Comparison of ENCODE assay signal across 30 mouse cellular contexts in the genomic region with DNA sequence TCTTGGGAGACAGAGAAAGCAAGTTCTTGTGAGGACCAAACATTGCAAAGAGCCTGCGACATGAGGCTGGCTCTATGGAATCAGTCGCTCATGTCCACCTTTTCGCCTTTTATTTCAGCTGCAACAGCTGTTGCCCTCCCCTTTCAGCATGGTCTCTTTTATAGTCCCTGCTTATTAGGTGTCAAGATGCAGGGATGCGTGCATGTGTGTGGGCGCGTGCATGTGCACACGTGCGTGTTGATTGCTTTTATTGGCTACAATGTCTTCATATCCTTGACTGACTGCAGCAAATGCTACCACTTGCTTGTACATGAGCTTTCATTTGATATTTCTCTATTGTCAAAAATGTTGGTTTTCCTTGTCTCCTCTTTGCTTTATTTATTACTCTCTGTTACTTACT.
DNase-seq lines count a peak whose midpoint lies in the region; ATAC-seq and TF ChIP-seq lines count a peak whose summit lies in the region.
"Had no signal": no experiment of that assay in that cellular context is flagged by ENCODE, and none has a peak within 500 bp of the region (broad histone marks: within the 10 kb centered on the region; RNA-seq: fewer than 3 reads in every experiment).

No protein-coding gene starts in this region.

- H3K9ac ChIP-seq in forebrain, embryonic 13.5 days: no peak overlapping the region
- H3K9ac ChIP-seq in kidney, embryonic 16.5 days (replicated peaks; ENCODE audit: low read length): no peak overlapping the region
- H3K9ac ChIP-seq in hindbrain, embryonic 12.5 days: no peak overlapping the region
- H3K9ac ChIP-seq: embryonic facial prominence, embryonic 12.5 days; intestine, embryonic 15.5 days; liver, embryonic 14.5 days; midbrain, embryonic 15.5 days had no signal

- DNase-seq in forebrain, embryonic 10.5 days (ENCODE audit: extremely low spot score, low spot score): no peak
- DNase-seq in kidney, adult 11 months: no peak
- DNase-seq in A20 (ENCODE audit: low read depth, low spot score): peak; percentile 78
- DNase-seq: adrenal gland, postnatal 10 days; cerebellum, adult 11-12 months; cerebellum, adult 9-11 months; embryo, embryonic 11 days; gastrocnemius, postnatal 10 days; heart, postnatal 14 days; kidney, postnatal 10 days; liver; lung, adult 2 months; lung, postnatal 10 days; right cerebral cortex, postnatal 4 days; thymus, postnatal 4 days had no signal

- peaks cover 3% of the 10 kb centered on the region; the same call in 1 of the 2 replicates for H3K36me3 ChIP-seq in forebrain, embryonic 13.5 days (ENCODE audit: poor library complexity, severe bottlenecking)
- H3K36me3 ChIP-seq in forebrain, embryonic 10.5 days (replicated peaks): peaks cover 6% of the 10 kb centered on the region; the same call in 1 of the 2 replicates
- H3K36me3 ChIP-seq in kidney, embryonic 16.5 days (ENCODE audit: insufficient read depth, low read length): no peaks in the 10 kb centered on the region
- H3K36me3 ChIP-seq in myocyte (ENCODE audit: control insufficient read depth, insufficient read depth): no peaks in the 10 kb centered on the region
- no peaks in the 10 kb centered on the region for H3K36me3 ChIP-seq in hindbrain, embryonic 12.5 days
- H3K36me3 ChIP-seq: embryonic facial prominence, embryonic 12.5 days; hindbrain, embryonic 10.5 days; intestine, embryonic 15.5 days; midbrain, embryonic 15.5 days had no signal

- TF ChIP-seq POLR2A in myocyte (IDR thresholded peaks at IDR 0.05; ENCODE audit: insufficient read length, low read depth): peak; percentile 48

- 72% methylated on average over 8 of the region's 8 CpGs for WGBS in forebrain, embryonic 13.5 days
- 94% methylated on average over 8 of the region's 8 CpGs for WGBS in forebrain, embryonic 10.5 days
- 58% methylated on average over 8 of the region's 8 CpGs for WGBS in kidney, embryonic 16.5 days
- 79% methylated on average over 8 of the region's 8 CpGs for WGBS in hindbrain, embryonic 12.5 days

- no peak overlapping the region for H3K27ac ChIP-seq in forebrain, embryonic 13.5 days
- H3K27ac ChIP-seq in forebrain, embryonic 10.5 days: no peak overlapping the region
- 0 out of 2 replicates have a peak overlapping the region, but pooled peaks have one; percentile 24 for H3K27ac ChIP-seq in kidney, embryonic 16.5 days (ENCODE audit: low read length)
- H3K27ac ChIP-seq in hindbrain, embryonic 12.5 days: no peak overlapping the region
- H3K27ac ChIP-seq: embryonic facial prominence, embryonic 12.5 days; hindbrain, embryonic 10.5 days; intestine, embryonic 15.5 days; layer of hippocampus, adult 2 months; left cerebral cortex, adult 2 months; liver, embryonic 14.5 days; macrophage; midbrain, embryonic 10.5 days; midbrain, embryonic 15.5 days had no signal

- ATAC-seq in forebrain, embryonic 13.5 days: 0 out of 2 replicates have a peak, but pooled peaks have one; percentile 38
- peak; percentile 65; the same call in 1 of the 2 replicates for ATAC-seq in kidney, embryonic 16.5 days (ENCODE audit: low FRiP score, low TSS enrichment)
- no peak for ATAC-seq in hindbrain, embryonic 12.5 days (ENCODE audit: low FRiP score)
- ATAC-seq: hindbrain, embryonic 16.5 days; intestine, embryonic 15.5 days; midbrain, embryonic 15.5 days; Patski had no signal

- H3K4me1 ChIP-seq in forebrain, embryonic 13.5 days: peaks cover 37% of the 10 kb centered on the region
- H3K4me1 ChIP-seq in forebrain, embryonic 10.5 days: peaks cover 5% of the 10 kb centered on the region
- peaks cover 18% of the 10 kb centered on the region for H3K4me1 ChIP-seq in kidney, embryonic 16.5 days (ENCODE audit: insufficient read depth, low read length)
- H3K4me1 ChIP-seq in hindbrain, embryonic 12.5 days: peaks cover 5% of the 10 kb centered on the region; the same call in 1 of the 2 replicates
- H3K4me1 ChIP-seq: embryonic facial prominence, embryonic 12.5 days; intestine, embryonic 15.5 days; midbrain, embryonic 10.5 days had no signal

- no peak overlapping the region for H3K4me3 ChIP-seq in forebrain, embryonic 13.5 days
- H3K4me3 ChIP-seq in forebrain, embryonic 10.5 days: no peak overlapping the region
- no peak overlapping the region for H3K4me3 ChIP-seq in kidney, embryonic 16.5 days (ENCODE audit: low read length)
- H3K4me3 ChIP-seq in myocyte: no peak overlapping the region
- no peak overlapping the region for H3K4me3 ChIP-seq in hindbrain, embryonic 12.5 days
- H3K4me3 ChIP-seq: embryonic facial prominence, embryonic 12.5 days; hindbrain, embryonic 10.5 days; intestine, embryonic 15.5 days; layer of hippocampus, adult 2 months; left cerebral cortex, adult 2 months; midbrain, embryonic 10.5 days; midbrain, embryonic 15.5 days had no signal

- no peak overlapping the region for H3ac ChIP-seq in myocyte (ENCODE audit: control insufficient read depth, insufficient read length)

- no peaks in the 10 kb centered on the region for H3K27me3 ChIP-seq in forebrain, embryonic 13.5 days
- no peaks in the 10 kb centered on the region for H3K27me3 ChIP-seq in forebrain, embryonic 10.5 days (ENCODE audit: poor library complexity, severe bottlenecking)
- no peaks in the 10 kb centered on the region for H3K27me3 ChIP-seq in kidney, embryonic 16.5 days (ENCODE audit: insufficient read depth, low read length)
- no peaks in the 10 kb centered on the region for H3K27me3 ChIP-seq in myocyte (ENCODE audit: control insufficient read depth, insufficient read depth, insufficient read length)
- H3K27me3 ChIP-seq in hindbrain, embryonic 12.5 days: no peaks in the 10 kb centered on the region
- H3K27me3 ChIP-seq: embryonic facial prominence, embryonic 12.5 days; intestine, embryonic 15.5 days; midbrain, embryonic 15.5 days; Patski had no signal

- peaks cover 100% of the 10 kb centered on the region for H3K79me2 ChIP-seq in myocyte (ENCODE audit: control insufficient read depth, insufficient read depth)

- no peak overlapping the region for H3K4me2 ChIP-seq in forebrain, embryonic 13.5 days
- no peak overlapping the region for H3K4me2 ChIP-seq in kidney, embryonic 16.5 days (replicated peaks; ENCODE audit: low read depth, low read length)
- no peak overlapping the region for H3K4me2 ChIP-seq in myocyte (ENCODE audit: low read depth)
- no peak overlapping the region for H3K4me2 ChIP-seq in hindbrain, embryonic 12.5 days (replicated peaks)
- H3K4me2 ChIP-seq: embryonic facial prominence, embryonic 12.5 days; intestine, embryonic 15.5 days; midbrain, embryonic 15.5 days had no signal

- H3K9me3 ChIP-seq in forebrain, embryonic 13.5 days (replicated peaks): no peaks in the 10 kb centered on the region
- H3K9me3 ChIP-seq in forebrain, embryonic 10.5 days: no peaks in the 10 kb centered on the region
- no peaks in the 10 kb centered on the region for H3K9me3 ChIP-seq in kidney, embryonic 16.5 days (ENCODE audit: low read length)
- no peaks in the 10 kb centered on the region for H3K9me3 ChIP-seq in hindbrain, embryonic 12.5 days (replicated peaks)
- H3K9me3 ChIP-seq: embryonic facial prominence, embryonic 12.5 days; hindbrain, embryonic 10.5 days; intestine, embryonic 15.5 days; midbrain, embryonic 10.5 days; midbrain, embryonic 15.5 days had no signal

TF ChIP-seq in myocyte, 11 proteins besides CTCF, POLR2A, EP300 and RAD21:
- peak; percentile 17 for TF ChIP-seq POLR2AphosphoS2 (IDR thresholded peaks at IDR 0.05; ENCODE audit: insufficient read length, low read depth)
- no peak for TF ChIP-seq TCF12 (IDR thresholded peaks at IDR 0.05; ENCODE audit: insufficient read depth, poor library complexity, severe bottlenecking)
- peak in 2 of 3 experiments; percentile 62 to 69 for TF ChIP-seq MYOG (IDR thresholded peaks at IDR 0.05; ENCODE audit: control insufficient read depth in 1 of 3, insufficient read depth in 1 of 3, insufficient read length in 2 of 3, low read depth in 2 of 3)
- TF ChIP-seq USF1 (IDR thresholded peaks at IDR 0.05; ENCODE audit: low read depth): no peak
- TF ChIP-seq TCF3 (IDR thresholded peaks at IDR 0.05; ENCODE audit: insufficient read length, low read depth): peak; percentile 2
- peak in 2 of 3 experiments; percentile 85 to 88 for TF ChIP-seq MYOD1 (IDR thresholded peaks at IDR 0.05; ENCODE audit: control insufficient read depth in 1 of 3, insufficient read length in 2 of 3, low read depth in 2 of 3)
- TF ChIP-seq E2F4 (IDR thresholded peaks at IDR 0.05; ENCODE audit: insufficient read depth): no peak
- TF ChIP-seq CEBPB (IDR thresholded peaks at IDR 0.05; ENCODE audit: insufficient read depth, poor library complexity, severe bottlenecking): no peak
- TF ChIP-seq REST (IDR thresholded peaks at IDR 0.05; ENCODE audit: insufficient read depth, insufficient read length): no peak
- TF ChIP-seq MAX (IDR thresholded peaks at IDR 0.05; ENCODE audit: low read depth): no peak
- TF ChIP-seq SRF (IDR thresholded peaks at IDR 0.05; ENCODE audit: control insufficient read depth, insufficient read length, low read depth): no peak
